Mouse (Mus musculus) G1E (cell line): ENCODE data around the gene Gm36864. TPM values are rescaled to one million over a fixed set of nuclear protein-coding genes. Genes with fewer than 3 reads are reported as not detected.

Experiments
- ATAC-seq: 2 replicates; pipeline ENCODE4 v1.8.0; 2016; ENCODE audit warnings: mild to moderate bottlenecking; ENCODE audit not compliant: insufficient number of reproducible peaks, poor library complexity, low FRiP score, severe bottlenecking; ENCODE audit errors: extremely low read depth
- DNase-seq: peaks from one replicate; pipeline ENCODE4 v3.0.0; 2012; ENCODE audit warnings: low spot score
- H3K27me3 ChIP-seq: 2 replicates; pipeline ENCODE4 v1.6.1; 2012; ENCODE audit warnings: mild to moderate bottlenecking, low read length, inconsistent platforms; ENCODE audit not compliant: insufficient read depth
- H3K36me3 ChIP-seq: replicated peaks from 2 replicates; pipeline ENCODE3; 2012; ENCODE audit warnings: mild to moderate bottlenecking, inconsistent platforms
- H3K4me1 ChIP-seq: 2 replicates; pipeline ENCODE4 v1.6.1; 2012; ENCODE audit warnings: low read depth, low read length, inconsistent platforms, mixed read lengths; ENCODE audit not compliant: insufficient read depth
- H3K4me3 ChIP-seq: 2 replicates; pipeline ENCODE4 v1.5.1; 2012; ENCODE audit warnings: low read depth, mild to moderate bottlenecking, inconsistent platforms, low read length, moderate library complexity, mixed read lengths
- H3K9me3 ChIP-seq: replicated peaks from 2 replicates; pipeline ENCODE4 v1.6.1; 2012; ENCODE audit warnings: inconsistent platforms
- CTCF ChIP-seq: IDR thresholded peaks from 2 replicates; pipeline ENCODE4 v1.5.1; 2012; ENCODE audit warnings: low read depth, low read length, inconsistent platforms, mixed read lengths
- GATA1 ChIP-seq: IDR thresholded peaks from 2 replicates; pipeline ENCODE4 v1.6.1; 2012; ENCODE audit warnings: borderline replicate concordance, low read length, inconsistent platforms, mixed read lengths
- GATA2 ChIP-seq: IDR thresholded peaks from 2 replicates; pipeline ENCODE4 v1.6.1; 2012; ENCODE audit warnings: low read depth, low read length, inconsistent platforms, borderline replicate concordance
- POLR2AphosphoS5 ChIP-seq: IDR thresholded peaks from 2 replicates; pipeline ENCODE4 v1.6.1; 2012; ENCODE audit warnings: low read depth, low read length, inconsistent platforms; ENCODE audit not compliant: insufficient replicate concordance
- TAL1 ChIP-seq: conservative IDR thresholded peaks from 2 replicates; pipeline ENCODE4 v1.6.1; 2012; ENCODE audit warnings: low read depth, low read length, inconsistent platforms, mixed read lengths
- polyA plus RNA-seq: library from polyadenylated mRNA; stranded (reverse); fragments of >175 nt; gene quantifications from 2 replicates; pipeline ENCODE4 v1.2.3, GENCODE M21; 2012
- total RNA-seq, 2 experiments: library from RNA; stranded (forward) in 1 of 2; stranded (reverse) in 1 of 2; fragments of 200-1000 nt in 1 of 2; fragments of >200 nt in 1 of 2; fragmentation: Nextera tagmentation in 1 of 2; gene quantifications; 2 replicates each; pipeline ENCODE4 v1.2.3; 2014 to 2017

The Gm36864 gene
- total and polyA plus RNA-seq, 3 experiments, result 0.22 TPM; not detected in 2

DNA sequence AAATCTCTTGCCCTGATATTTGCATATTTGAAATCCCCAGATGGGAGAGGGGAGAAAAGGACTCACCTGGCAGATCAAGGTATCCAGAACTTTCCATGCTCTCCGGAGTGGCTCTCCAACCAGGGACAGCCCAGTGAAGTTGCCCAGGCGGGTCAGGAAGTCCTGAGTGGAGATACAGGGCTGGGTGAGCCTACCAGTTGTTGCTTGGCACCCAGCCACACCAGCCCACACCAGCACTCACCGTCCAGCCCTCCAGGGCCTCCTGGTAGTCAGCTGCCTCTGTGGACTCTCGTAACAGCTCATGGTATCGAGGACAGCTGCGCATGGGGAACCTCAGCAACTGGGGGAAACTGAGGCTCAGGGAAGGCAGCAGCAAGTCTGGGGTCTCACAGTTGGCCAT is 19.0 kb downstream of the Gm36864 start:
- DNase-seq (no peak), ATAC-seq (no peak)
- H3K27me3 ChIP-seq, result peaks cover 10% of the 10 kb centered on the region
- H3K4me1 ChIP-seq, result peaks cover 34% of the 10 kb centered on the region
- no peaks in the 10 kb centered on the region for H3K9me3 ChIP-seq
- peaks cover 59% of the 10 kb centered on the region for H3K36me3 ChIP-seq
- TF ChIP-seq GATA2, result no peak
- no peak overlapping the region for H3K4me3 ChIP-seq

DNA sequence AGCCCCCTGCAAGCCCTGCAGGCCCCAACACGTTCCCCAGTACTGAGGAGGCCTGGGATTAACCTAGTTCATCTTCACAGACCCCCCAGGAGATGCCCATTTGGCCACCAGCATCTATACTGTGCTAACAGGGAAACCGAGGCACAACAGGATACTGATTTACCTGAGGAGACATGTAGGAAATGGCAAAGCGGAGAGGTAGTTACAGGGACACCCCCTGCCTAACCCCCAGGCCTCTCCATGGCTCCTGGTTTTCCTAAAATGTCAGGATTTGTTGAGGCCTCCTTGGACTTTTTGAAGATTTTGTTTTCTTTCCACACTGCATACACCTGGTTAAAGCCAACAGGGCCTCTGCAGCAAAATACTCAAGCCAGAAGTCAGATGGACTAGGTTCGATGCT is 21.3 kb downstream of the Gm36864 start, which contains the start of gene Acp4:
Gene Acp4 (minus strand): TSS at position 101 of the 400 bp plus-strand sequence.
- Histone ChIP-seq H3K4me1 (peaks cover 17% of the 10 kb centered on the region), H3K36me3 (peaks cover 40% of the 10 kb centered on the region), H3K9me3 (no peaks in the 10 kb centered on the region), H3K4me3 (no peak within 1 kb of the TSS), H3K27me3 (peaks cover 29% of the 10 kb centered on the region)
- ATAC-seq (no peak), DNase-seq (no peak)
- no peak for TF ChIP-seq GATA2
- TF ChIP-seq CTCF, result no peak
- TF ChIP-seq POLR2AphosphoS5, result no peak
- no peak for TF ChIP-seq GATA1
- no peak for TF ChIP-seq TAL1

DNA sequence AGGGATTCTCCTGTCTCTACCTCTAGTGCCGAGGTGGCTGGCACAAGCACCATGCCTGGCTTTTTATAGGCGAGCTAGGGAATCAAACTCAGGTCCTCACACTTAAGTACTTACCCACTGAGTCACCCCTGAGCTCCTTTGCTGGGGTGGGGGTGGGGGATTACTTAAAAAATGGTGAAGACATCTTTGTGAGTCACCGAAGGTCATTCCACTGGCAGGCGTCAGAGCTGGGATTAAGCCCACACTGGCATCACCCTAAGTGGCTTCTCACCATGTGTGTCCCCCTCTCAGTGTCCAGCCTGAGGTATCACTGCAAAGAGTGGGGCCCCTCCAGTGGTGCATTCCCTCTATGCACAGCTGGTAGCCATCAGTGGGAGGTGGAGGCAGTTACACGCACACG is 24.4 kb downstream of the Gm36864 start:
- peaks cover 37% of the 10 kb centered on the region for H3K27me3 ChIP-seq
- H3K36me3 ChIP-seq, result peaks cover 9% of the 10 kb centered on the region
- DNase-seq (no peak), ATAC-seq (no peak)
- TF ChIP-seq CTCF (no peak), GATA2 (no peak), POLR2AphosphoS5 (no peak), TAL1 (no peak), GATA1 (no peak)
- no peaks in the 10 kb centered on the region for H3K9me3 ChIP-seq
- no peak overlapping the region for H3K4me3 ChIP-seq
- peaks cover 6% of the 10 kb centered on the region for H3K4me1 ChIP-seq

DNA sequence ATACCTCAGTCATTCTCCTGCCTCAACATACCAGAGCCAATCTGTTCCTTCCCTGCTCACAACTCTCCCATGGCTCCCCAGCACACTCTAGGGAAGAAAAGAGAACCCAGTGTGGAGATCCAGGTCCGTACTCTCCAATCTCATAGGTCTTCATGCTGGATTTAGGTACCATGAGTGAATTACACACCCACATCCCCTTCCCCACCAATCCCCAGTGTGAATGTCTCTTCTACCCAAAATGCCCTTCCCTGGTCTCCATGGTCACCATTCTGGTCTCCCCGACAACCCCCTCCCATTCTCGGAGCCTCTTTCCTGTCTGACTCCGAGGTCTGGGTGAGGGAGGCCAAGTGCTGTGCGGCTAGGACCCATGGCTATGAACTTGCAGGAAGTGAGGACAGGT is 25.2 kb downstream of the Gm36864 start, which contains the start of gene Gm15517:
Gene Gm15517 (plus strand): TSS at position 301 of the 400 bp plus-strand sequence.
- ATAC-seq (no peak), DNase-seq (no peak)
- TF ChIP-seq TAL1 (no peak), POLR2AphosphoS5 (no peak), GATA2 (no peak), GATA1 (no peak), CTCF (no peak)
- H3K4me3 ChIP-seq, result no peak within 1 kb of the TSS
- H3K4me1 ChIP-seq, result peaks cover 6% of the 10 kb centered on the region
- no peaks in the 10 kb centered on the region for H3K9me3 ChIP-seq
- peaks cover 5% of the 10 kb centered on the region for H3K36me3 ChIP-seq
- H3K27me3 ChIP-seq, result peaks cover 37% of the 10 kb centered on the region

DNA sequence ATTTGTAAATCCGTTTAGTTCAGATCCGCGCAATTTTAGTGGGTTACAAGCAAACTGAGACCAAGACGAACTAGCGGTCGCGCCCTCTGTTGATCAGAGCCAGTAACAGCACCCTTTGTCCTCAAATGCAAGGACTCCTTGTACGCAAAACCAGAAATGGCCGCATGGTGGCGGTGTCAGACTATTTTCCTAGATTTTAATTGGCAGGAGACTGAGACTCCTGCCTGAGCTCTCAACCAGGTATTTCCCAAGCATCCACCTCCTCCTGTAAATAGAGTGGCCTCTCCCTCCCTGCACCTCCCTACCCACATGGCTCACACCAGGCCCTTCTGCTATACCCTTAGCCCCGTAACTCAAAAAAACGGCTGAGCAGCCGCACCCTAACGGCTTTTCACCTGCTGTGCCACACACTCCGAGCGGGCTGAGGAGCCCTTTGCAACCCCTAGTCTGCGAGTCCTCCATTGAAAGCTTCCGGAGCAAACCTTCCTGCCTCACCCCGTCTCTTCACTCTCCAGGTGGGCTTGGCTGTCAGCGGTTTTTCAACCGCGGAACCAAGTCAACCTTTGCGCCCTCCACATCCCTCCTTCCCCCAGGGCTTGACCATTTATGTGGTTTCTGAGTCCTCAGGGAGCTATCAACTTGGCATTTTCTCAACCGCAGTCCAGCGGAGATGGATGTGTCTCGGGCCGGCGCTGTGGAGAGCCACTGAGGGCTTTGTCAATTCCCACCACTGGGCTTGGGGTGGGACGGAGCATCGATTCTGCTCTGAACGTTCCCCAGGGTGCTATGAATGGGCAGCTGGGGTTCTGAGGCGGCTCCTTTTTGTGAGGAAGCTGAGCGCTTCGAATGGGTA is 27.0 kb downstream of the Gm36864 start:
- no peaks in the 10 kb centered on the region for H3K36me3 ChIP-seq
- H3K4me3 ChIP-seq, result no peak overlapping the region
- H3K27me3 ChIP-seq, result peaks cover 45% of the 10 kb centered on the region
- no peaks in the 10 kb centered on the region for H3K9me3 ChIP-seq
- TF ChIP-seq CTCF (peak; percentile 96), POLR2AphosphoS5 (no peak), GATA1 (no peak), TAL1 (no peak), GATA2 (no peak)
- ATAC-seq, result peak; percentile 49
- H3K4me1 ChIP-seq, result peaks cover 6% of the 10 kb centered on the region
- DNase-seq, result peak; percentile 53

GRCm38 (mm10) chr7:44268117-44268516 is 32.1 kb downstream of the Gm36864 start:
- no peak for ATAC-seq

More at GRCm38 (mm10) chr7:44268117-44268516, 32.1 kb downstream of the Gm36864 start:
- no peaks in the 10 kb centered on the region for H3K36me3 ChIP-seq
- peaks cover 28% of the 10 kb centered on the region for H3K27me3 ChIP-seq
- DNase-seq, result no peak
- H3K9me3 ChIP-seq, result no peaks in the 10 kb centered on the region
- no peak overlapping the region for H3K4me3 ChIP-seq
- peaks cover 13% of the 10 kb centered on the region for H3K4me1 ChIP-seq
- TF ChIP-seq CTCF, result no peak
- TF ChIP-seq POLR2AphosphoS5, result no peak
- TF ChIP-seq GATA1, result no peak
- no peak for TF ChIP-seq TAL1
- no peak for TF ChIP-seq GATA2
